Mouse (Mus musculus) spleen, adult 2 months (tissue): ENCODE data around the gene Casz1. TPM values are rescaled to one million over a fixed set of nuclear protein-coding genes. Genes with fewer than 3 reads are reported as not detected.
A peak's percentile ranks its signal among the peaks of the same experiment; 100 is the strongest.

ENCODE experiments used
- DNase-seq, 2 experiments: peaks; one replicate each; pipeline versions ENCODE4 v3.0.0 to v3.0.0-alpha.2; 2012 to 2021; ENCODE audit warnings: low spot score in 2 of 2, low read depth in 1 of 2
- H3K27ac ChIP-seq: fragments of 200-500 bp; 2 replicates; pipeline ENCODE4 v1.5.1; 2012; ENCODE audit warnings: low read length, inconsistent platforms; ENCODE audit not compliant: insufficient read depth
- H3K27me3 ChIP-seq: fragments of 200-500 bp; 2 replicates; pipeline ENCODE4 v1.6.1; 2012; ENCODE audit warnings: mild to moderate bottlenecking, moderate library complexity, low read length, inconsistent platforms; ENCODE audit not compliant: control insufficient read depth, insufficient read depth
- H3K36me3 ChIP-seq: fragments of 200-500 bp; 2 replicates; pipeline ENCODE4 v1.6.1; 2012; ENCODE audit warnings: mild to moderate bottlenecking, low read length, inconsistent platforms; ENCODE audit not compliant: control insufficient read depth, insufficient read depth
- H3K4me1 ChIP-seq: fragments of 200-500 bp; 2 replicates; pipeline ENCODE4 v1.6.1; 2011; ENCODE audit warnings: inconsistent platforms; ENCODE audit not compliant: control insufficient read depth, insufficient read depth, insufficient read length
- H3K4me3 ChIP-seq: fragments of 200-500 bp; 2 replicates; pipeline ENCODE4 v1.5.1; 2011; ENCODE audit warnings: mild to moderate bottlenecking, inconsistent platforms; ENCODE audit not compliant: insufficient read depth, insufficient read length; ENCODE audit errors: extremely low read depth
- CTCF ChIP-seq: fragments of 200-500 bp; IDR thresholded peaks from 2 replicates; pipeline ENCODE4 v1.5.1; 2011; ENCODE audit warnings: mild to moderate bottlenecking, inconsistent platforms; ENCODE audit not compliant: insufficient read depth, insufficient read length, insufficient replicate concordance; ENCODE audit errors: extremely low read depth
- POLR2A ChIP-seq: fragments of 200-500 bp; IDR thresholded peaks from 2 replicates; pipeline ENCODE4 v1.6.1; 2011; ENCODE audit warnings: low read depth, low read length, inconsistent platforms
- WGBS: fragments of 180-500 bp; shearing (Covaris S2); methylation state at CpG from one replicate; pipeline ENCODE4 v1.1.7; 2018; 5-methylcytosine and 5-hydroxymethylcytosine counted together
- polyA plus RNA-seq: library from polyadenylated mRNA; depleted of rRNA; stranded (reverse); fragments of >200 nt; gene quantifications from 2 replicates; pipeline ENCODE4 v1.2.3, GENCODE M21; 2012; rRNA removed

Gene Casz1
- polyA plus RNA-seq = 6.0 and 9.1 TPM in 2 replicates

DNA sequence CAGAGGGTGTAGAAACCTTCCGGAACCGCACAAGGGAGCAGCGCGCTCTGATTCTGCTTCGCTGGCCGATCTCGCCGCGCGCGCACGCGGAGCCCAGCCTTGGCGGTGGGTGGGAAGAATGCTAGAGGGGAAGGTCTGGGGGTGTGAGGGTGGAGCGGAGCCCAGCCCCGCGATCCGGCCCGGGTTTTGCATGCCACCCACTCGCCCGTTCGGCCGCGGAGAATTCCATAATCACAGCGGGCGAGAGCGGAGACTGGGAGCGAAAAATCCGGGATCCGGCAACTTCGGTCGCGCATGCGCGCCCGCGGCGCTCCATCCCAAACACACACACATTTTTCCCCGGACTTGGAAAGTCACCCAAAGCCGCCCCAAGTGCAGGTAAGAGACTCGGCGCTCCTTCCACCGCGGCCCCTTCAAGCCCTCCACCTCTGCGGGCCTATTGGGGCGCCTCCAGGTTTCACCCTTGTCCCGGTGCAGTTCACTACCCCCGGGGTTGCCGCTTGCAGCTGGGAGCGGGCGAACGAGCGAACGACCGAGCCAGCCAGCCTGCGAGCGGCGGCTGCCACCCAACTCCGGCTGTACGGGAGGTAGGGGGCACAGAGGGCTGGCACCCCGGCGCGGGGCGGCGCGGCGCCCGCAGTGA is at the start of gene Casz1:
TSS of gene Casz1 (plus strand) at position 293 of the 643 bp plus-strand sequence.
- DNase-seq = no peak
- WGBS = 3% methylated on average over 68 of the region's 68 CpGs
- Histone ChIP-seq H3K27me3 (peaks cover 22% of the 10 kb centered on the region), H3K4me1 (no peaks in the 10 kb centered on the region; the same call in 1 of the 2 replicates), H3K27ac (no peak within 1 kb of the TSS), H3K36me3 (no peaks in the 10 kb centered on the region), H3K4me3 (peak within 1 kb of the TSS; percentile 34; the same call in 1 of the 2 replicates)
- no peak for TF ChIP-seq CTCF
- TF ChIP-seq POLR2A = no peak

DNA sequence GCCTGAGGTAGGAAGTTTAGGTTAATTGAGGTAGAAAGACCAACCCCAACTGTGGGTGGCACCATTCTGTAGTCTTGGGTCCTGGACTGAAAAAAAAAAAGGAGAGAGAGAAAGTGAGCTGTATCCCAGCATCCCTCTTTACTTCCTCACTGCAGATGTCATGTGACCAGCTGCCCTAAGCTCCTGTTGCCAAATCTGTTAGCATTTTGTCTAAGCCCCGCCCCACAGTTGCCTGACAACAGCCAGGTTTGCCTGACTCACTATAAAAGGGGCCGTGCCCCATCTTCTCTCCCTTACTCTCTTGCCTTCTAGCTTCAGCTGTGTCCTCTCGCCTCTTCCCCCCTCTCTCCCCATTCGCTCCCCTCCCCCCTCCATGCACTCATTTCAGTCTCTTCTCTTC is 45.4 kb upstream of the Casz1 start:
- no peak overlapping the region for H3K4me3 ChIP-seq
- H3K27me3 ChIP-seq = no peaks in the 10 kb centered on the region
- no peaks in the 10 kb centered on the region for H3K36me3 ChIP-seq
- no peaks in the 10 kb centered on the region for H3K4me1 ChIP-seq
- no peak for DNase-seq
- 67% methylated on average over 4 of the region's 4 CpGs for WGBS
- TF ChIP-seq CTCF (no peak), POLR2A (no peak)
- H3K27ac ChIP-seq = no peak overlapping the region

DNA sequence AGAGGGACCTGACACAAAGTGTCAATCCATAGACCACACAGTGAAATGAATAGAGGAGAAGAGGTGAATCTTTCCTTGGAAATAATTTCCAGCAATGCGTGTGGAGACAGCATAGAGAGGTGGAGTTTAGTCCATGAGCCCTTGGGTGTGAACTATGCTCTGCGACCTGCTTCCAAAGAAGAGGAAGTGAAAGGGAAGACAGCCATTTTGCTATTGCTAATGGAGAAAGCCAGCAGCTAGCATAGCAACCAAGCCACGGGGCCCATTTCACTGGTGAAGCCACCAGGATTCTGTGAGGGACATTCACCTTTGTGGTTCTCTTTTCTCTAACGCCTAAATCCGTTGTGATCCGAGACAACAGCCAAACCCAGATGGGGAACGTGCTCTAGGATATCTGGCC is 44.1 kb upstream of the Casz1 start:
- DNase-seq = no peak
- Histone ChIP-seq H3K36me3 (no peaks in the 10 kb centered on the region), H3K27me3 (no peaks in the 10 kb centered on the region), H3K4me3 (no peak overlapping the region), H3K27ac (no peak overlapping the region), H3K4me1 (no peaks in the 10 kb centered on the region)
- whole genome bisulfite sequencing = 77% methylated on average over 7 of the region's 7 CpGs
- TF ChIP-seq CTCF (no peak), POLR2A (no peak)

DNA sequence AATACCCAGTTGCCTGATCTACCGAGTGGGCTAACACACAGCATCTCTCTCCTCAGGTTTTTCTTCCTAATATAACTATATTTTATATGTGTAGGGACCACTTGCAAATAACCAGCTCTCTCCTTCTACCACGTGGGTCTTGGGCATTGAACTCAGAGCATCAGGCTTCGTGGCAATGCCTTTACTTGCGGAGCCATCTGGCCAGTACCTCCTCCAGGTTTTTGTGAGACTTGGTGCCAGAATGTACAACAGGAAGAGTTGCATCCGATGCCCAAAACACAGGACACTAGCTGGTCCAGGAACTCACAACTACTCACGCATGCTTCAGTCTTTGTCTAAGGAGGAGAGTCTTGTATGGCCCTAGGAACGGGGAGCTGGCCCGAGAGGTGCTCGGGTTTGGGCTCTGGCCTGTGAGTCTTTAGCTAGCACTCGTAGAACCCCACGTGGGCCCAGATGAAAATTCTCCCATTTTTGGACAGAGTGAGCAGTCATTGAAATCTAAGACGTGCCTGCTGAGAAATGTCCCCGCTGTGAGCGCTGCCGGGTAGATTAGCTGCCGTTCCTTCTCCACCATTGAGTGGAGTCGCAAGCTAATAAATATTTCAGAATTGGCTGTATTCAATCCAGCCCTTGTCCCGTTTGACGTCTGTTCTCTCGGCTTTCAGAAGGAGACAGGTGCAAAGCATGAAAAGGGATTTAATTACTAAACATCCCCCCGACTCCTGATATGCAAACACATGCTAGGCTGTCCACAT is 38.0 kb upstream of the Casz1 start:
- Histone ChIP-seq H3K4me1 (no peaks in the 10 kb centered on the region), H3K4me3 (no peak overlapping the region), H3K27me3 (peaks cover 3% of the 10 kb centered on the region; the same call in 1 of the 2 replicates), H3K36me3 (no peaks in the 10 kb centered on the region), H3K27ac (no peak overlapping the region)
- WGBS = 87% methylated on average over 21 of the region's 21 CpGs
- DNase-seq = no peak
- TF ChIP-seq POLR2A = no peak
- no peak for TF ChIP-seq CTCF

DNA sequence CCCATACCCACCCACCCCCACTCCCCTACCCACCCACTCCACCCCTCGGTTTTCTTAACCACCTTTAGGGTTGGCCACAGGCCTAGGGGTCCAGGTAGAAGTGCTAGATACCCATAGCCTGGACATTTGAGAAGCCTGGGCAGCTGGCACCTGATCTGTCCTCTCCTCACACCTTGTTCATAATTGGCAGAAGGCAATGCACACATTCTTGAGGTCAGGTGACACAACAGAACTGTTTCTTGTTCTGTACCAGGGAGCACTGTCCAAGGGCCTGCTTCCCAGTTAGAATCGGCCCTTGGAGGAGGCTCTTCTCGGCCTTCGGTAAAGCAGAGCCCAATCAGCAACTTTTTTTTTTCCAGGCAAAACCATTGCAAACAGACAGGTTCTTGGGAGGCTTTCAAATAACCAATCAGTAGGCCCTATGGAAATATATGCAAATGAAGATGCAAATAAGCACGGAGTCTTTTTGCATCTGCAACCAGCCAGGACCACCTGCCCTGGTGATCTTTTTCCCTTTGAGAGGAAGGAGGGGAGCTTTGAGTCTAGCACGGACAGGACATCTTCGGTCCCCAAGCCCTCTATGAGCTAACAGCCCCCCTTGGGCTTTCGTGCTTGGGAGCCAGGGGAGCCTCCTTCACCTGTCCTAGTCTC is 36.4 kb upstream of the Casz1 start:
- TF ChIP-seq CTCF = no peak
- TF ChIP-seq POLR2A = no peak
- WGBS = 76% methylated on average over 8 of the region's 8 CpGs
- peaks cover 6% of the 10 kb centered on the region; the same call in 1 of the 2 replicates for H3K27me3 ChIP-seq
- DNase-seq = no peak
- H3K4me3 ChIP-seq = no peak overlapping the region
- H3K36me3 ChIP-seq = no peaks in the 10 kb centered on the region
- H3K27ac ChIP-seq = no peak overlapping the region
- H3K4me1 ChIP-seq = no peaks in the 10 kb centered on the region

DNA sequence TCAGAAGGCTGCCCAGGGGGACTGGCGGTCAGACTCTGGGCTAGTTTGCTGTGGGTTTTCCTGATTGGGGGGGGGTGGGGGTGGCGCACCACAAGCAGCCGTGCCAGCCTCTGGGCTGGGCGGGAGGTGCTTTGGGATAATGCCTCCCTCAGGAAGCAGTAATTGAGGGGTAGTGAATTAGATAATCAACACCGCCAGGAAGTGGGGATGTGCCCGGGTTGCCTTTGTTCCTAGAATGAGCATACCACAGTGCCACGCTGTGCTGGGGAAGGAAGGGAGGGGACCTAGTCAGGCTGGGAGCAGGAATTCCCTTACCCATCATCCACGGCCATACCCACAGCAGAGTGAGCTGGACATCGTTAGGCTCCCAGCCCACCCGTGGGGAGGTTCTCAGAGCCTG is 35.6 kb upstream of the Casz1 start:
- WGBS = 66% methylated on average over 10 of the region's 10 CpGs
- peaks cover 6% of the 10 kb centered on the region; the same call in 1 of the 2 replicates for H3K27me3 ChIP-seq
- no peaks in the 10 kb centered on the region for H3K4me1 ChIP-seq
- TF ChIP-seq CTCF = no peak
- TF ChIP-seq POLR2A = no peak
- no peak overlapping the region for H3K4me3 ChIP-seq
- H3K27ac ChIP-seq = no peak overlapping the region
- DNase-seq = no peak
- H3K36me3 ChIP-seq = no peaks in the 10 kb centered on the region
